Mouse (Mus musculus) gonadal fat pad, adult 2 months (tissue): ENCODE results near the gene Scp2. TPM values are rescaled to one million over a fixed set of nuclear protein-coding genes. Genes with fewer than 3 reads are reported as not detected.
"Not testable (repeated sequence)": the region's sequence is repeated elsewhere in the genome, so short reads cannot be mapped to it uniquely, and the experiment has no call there.

ENCODE experiments used
- DNase-seq: peaks from one replicate; pipeline ENCODE4 v3.0.0-alpha.2; 2012; ENCODE audit warnings: low read depth
- polyA plus RNA-seq: library from polyadenylated mRNA; depleted of rRNA; stranded (reverse); fragments of >200 nt; gene quantifications from 2 replicates; pipeline ENCODE4 v1.2.3, GENCODE M21; 2012; rRNA removed

The Scp2 gene
- polyA plus RNA-seq: 446 and 537 TPM in 2 replicates

- no peak for DNase-seq
These were observed at the start of gene Scp2 for GRCm38 (mm10) chr4:108144880-108145279. Gene Scp2 (minus strand): TSS chr4:108144998.

GRCm38 (mm10) chr4:108192821-108193323 lies 48.1 kb upstream of the Scp2 start:
- DNase-seq: no peak

DNA sequence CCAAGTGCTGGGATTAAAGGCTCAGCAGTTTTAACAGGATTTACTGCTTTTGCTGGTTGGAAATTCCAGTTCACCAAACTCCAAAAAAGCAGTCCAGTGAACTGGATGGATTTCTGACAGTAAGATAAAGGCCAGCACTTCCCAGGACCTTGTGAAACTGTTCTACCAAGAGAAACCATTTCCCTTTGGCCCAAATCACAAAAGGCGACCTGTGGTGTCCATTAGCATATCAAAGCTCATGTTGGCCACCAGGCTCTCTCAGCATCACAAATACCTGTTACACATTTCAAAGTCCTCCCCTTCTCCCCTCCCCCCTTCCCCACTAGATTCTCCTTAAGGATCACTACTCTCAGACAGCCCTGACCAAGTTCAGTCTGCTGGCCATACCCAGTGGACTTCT lies 37.5 kb upstream of the Scp2 start:
- no peak for DNase-seq

GRCm38 (mm10) chr4:108168056-108168455 lies 23.3 kb upstream of the Scp2 start:
- no peak for DNase-seq

- no peak for DNase-seq
These were observed 22.1 kb upstream of the Scp2 start for GRCm38 (mm10) chr4:108166874-108167273.

- no peak for DNase-seq
These were observed 20.5 kb upstream of the Scp2 start, which contains the start of gene Echdc2 for GRCm38 (mm10) chr4:108165152-108165895. Gene Echdc2 (plus strand): TSS chr4:108165437.

GRCm38 (mm10) chr4:108163291-108163690 lies 18.5 kb upstream of the Scp2 start:
- DNase-seq: no peak

DNA sequence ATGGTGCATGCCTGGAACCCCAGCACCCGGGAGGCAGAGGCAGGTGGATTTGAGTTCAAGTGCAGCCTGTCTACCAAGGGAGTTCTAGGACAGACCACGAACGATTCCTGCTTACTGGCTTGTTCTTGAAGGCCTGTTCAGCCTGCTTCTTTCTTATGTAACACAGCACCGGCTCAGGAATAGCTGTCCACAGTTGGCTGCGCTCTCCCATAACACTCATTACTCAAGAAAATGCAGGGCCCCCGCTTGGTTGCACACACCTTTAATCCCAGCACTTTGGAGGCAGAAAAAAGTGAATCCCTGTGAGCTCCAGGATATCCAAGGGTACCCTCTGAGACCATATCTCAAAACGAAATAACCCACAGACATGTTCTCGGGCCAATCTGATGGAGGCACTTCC lies 17.1 kb upstream of the Scp2 start:
- no peak for DNase-seq

DNA sequence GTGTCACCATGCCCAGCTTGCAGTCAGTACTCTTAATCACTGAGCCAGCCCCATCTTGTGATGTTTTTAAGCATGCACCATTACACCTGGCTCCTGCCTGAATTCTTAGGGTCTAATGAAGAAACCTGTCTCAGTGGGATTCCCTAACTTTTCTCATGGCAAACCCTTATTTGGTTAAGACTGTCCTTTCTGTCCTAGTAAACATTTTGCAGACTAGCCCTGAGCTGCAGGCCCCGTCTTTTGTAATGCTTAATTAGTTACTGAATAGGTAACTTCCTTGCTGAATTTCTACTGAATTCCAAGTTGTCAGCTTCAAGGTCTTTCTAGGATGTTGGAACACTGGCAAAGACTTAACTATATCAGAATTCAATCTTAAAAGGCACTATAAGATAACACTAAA lies 10.3 kb upstream of the Scp2 start:
- not testable (repeated sequence) for DNase-seq

DNA sequence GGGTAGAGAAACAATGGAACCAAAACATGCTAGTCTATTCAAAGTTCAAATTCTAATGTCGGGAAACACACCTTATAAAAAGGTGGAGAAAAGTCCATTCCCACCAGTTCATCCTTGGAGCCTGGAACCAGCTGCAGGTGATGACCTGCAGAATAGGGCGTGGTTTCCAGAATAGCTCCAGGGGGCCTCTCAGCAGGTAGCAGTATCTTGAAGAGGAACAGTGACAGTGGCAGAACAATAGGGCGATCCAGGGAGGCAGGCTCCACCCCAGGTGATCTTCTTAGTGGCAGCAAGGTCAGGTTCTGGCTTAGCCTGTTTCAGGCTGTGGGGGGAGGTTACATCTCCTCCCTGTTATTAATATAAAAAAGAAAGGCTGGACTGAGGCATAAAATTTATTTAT lies 756 bp upstream of the Scp2 start:
- DNase-seq: not testable (repeated sequence)

DNA sequence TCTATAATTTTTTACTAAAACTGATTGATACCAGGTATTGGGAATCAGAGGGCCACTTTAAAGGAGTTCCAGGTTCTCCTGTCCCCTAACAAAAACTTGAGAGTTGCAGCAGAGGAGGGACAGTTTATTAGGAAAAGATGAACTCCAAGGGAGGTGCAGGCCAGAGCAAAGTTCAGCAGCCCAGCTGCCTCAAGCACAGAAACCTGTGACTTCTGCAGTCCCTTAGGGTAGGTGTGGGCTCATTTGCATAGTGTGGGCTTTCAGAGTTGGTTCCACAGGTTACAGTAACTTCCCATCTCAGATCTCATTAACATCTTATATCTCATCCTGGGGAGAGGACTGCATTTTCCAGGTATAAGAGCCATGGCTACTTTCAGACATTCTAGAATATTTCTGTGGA lies 1.0 kb downstream of the Scp2 start:
- DNase-seq: no peak

- not testable (repeated sequence) for DNase-seq
These were observed 1.6 kb downstream of the Scp2 start for GRCm38 (mm10) chr4:108143178-108143577.

GRCm38 (mm10) chr4:108136938-108137337 lies 7.9 kb downstream of the Scp2 start:
- no peak for DNase-seq

- DNase-seq: no peak
These were observed 14.3 kb downstream of the Scp2 start for GRCm38 (mm10) chr4:108130452-108130851.

- no peak for DNase-seq
These were observed 16.5 kb downstream of the Scp2 start for GRCm38 (mm10) chr4:108128339-108128738.

DNA sequence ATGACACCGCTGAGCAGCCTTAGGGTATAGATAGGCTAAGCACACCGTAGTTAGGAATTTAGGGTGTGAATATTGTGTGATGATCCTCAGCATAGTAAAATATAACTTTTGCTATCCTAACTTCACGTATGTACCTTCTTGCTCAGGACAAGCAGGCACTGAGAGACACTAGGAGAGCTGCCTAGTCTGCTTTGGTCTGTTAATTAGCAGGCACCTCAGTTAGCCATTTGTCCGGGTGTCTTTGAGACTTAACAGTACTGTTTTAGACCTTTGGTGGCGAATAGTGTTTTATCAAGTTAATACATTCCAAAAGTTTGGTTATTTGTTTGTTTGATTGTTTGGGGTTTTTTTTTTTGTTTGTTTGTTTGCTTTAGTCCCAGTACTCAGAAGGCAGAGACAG lies 17.3 kb downstream of the Scp2 start:
- no peak for DNase-seq

DNA sequence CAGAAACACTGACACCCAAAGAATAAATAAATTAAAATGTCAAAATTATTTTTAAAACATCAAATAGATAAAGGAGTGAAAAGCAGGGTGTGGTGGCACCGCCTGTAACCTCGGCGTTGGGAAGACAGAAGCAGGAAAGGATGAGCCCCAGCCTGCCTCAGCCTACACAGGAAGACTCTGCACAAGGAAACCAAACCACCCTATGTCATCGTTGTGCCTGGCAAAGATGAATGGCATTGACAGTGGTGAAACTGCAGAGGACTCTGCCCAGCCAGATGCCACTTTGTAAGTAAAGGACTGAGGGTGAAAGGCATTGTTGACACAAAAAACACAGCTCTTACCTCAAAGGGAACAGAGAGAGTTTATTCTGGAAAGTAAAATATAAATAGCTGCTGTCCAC lies 18.5 kb downstream of the Scp2 start:
- DNase-seq: no peak

DNA sequence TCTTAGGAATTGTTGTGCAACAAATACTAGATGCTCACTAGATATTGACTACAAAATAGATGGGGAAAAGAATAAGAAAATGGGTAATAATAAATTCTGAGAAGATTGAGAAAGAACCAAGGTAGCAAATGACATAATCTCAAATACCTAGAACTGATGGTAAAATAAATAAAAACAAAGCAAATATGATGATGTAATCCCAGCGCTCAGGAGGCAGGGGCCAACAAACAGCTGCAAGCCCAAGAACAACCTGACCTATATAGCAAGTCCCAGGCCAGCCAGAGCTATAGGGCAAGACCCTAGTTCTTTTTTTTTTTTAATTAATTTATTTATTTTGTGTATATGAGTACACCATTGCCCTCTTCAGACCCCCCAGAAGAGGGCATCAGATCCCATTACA lies 20.7 kb downstream of the Scp2 start:
- DNase-seq: no peak

DNA sequence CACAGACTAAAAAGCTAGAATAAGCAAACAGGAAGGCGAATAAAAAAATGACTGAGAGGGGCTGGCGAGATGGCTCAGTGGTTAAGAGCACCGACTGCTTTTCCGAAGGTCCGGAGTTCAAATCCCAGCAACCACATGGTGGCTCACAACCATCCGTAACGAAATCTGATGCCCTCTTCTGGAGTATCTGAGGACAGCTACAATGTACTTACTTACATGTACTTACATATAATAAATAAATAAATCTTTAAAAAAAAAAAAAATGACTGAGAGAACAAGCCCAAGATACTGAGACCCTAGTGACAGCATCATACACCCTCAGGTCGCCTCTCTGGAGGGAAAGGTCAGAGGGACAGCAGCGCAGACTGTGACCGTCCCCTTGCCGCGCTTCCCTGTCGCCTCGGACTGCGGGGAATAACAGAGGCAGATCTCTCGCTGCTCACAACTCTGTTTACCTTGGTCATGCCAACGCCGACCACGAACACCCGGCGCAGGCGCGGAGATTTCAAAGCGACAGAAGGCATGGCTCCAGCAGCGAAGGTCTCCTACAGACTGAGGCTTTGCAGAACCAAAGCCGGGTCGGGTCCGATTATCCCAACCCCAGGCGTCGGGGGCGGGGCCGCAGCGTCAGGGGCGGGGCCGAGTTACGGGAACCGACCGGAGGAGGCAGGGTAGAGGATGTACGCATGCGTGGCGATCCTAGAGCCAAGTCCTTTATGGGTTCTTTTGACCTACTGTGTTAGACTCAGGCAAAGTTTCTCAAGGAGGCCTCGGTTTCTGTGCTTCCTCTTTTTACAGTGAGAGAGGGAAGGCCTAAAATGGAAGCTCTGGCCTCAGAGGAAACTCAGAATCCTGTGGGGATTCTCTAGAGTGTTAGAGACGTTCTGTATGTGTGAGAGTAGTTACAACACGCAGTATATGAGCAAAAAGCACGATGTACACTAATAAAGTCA lies 26.6 kb downstream of the Scp2 start:
- DNase-seq: no peak

GRCm38 (mm10) chr4:108117488-108117887 lies 27.3 kb downstream of the Scp2 start:
- no peak for DNase-seq

DNA sequence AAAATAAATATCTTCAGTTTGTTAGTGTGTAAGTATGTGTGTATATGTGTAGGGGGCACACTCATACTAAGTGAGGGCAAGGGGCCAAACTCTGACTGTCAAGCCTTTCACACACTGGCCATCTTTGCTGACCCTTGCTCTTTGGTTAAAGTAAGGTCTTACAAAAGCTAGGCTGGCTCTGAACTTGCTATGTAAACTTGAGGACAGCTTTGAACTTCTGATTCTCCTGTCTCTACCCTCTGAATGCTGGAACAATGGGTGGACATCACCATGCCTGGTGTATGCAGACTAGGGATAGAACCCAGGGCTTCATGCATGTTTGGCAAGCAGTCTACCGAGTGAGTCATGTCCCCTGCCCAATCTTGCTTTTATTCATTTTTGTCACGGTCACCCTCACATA lies 28.3 kb downstream of the Scp2 start:
- no peak for DNase-seq

- DNase-seq: no peak
These were observed 34.1 kb downstream of the Scp2 start for GRCm38 (mm10) chr4:108110706-108111105.

DNA sequence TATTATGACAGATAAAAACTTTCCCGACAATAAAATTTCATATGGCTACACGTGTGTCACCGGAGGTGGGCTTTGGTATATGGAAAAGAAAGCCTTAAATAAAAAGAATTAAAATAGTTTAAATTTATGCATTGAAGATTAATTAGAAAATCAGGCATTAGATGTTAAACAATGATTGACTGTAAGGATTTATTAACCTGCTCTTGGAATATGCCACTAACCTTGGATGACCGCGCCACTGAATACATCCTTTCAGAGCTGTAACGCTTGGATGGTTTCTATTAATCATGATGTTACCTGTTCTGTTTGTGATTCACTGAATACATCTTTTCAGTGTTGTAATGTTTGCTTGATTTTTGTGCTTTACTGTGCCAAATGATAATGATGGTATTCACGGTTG lies 35.1 kb downstream of the Scp2 start:
- DNase-seq: no peak
